Mouse (Mus musculus): ENCODE measurements at regions not wholly inside any gene's neighbourhood (a gene's known extent, or its start where the extent isn't known, plus 50 kb on each side); places are given as distances from the start of the nearest gene placed in this dataset.

DNA sequence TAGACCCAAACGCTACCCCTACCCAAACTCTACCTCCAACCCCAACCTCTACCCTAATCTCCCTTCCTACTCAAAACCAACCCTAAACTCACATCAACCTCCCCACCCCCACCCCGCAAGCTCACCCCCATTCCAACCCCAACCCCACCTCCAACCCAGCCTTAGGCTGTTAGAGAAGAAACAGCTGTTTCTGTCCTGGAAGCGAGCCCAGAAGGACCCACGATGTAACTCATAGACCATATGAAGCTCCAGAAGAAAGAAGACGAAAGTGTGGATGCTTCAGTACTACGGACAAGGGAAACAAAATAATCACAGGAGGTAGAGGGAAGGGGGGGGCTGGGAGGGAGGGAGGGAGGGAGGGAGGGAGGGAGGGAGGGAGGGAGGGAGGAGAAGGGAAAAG lies 58.4 kb downstream of the Sox11 start:
- Histone ChIP-seq H3K4me1 (no peaks in the 10 kb centered on the region; the same call in 1 of the 2 replicates), H3K36me3 (no peaks in the 10 kb centered on the region), H3K9ac (no peak overlapping the region), H3K27ac (no peak overlapping the region), H3K4me2 (no peak overlapping the region), H3K4me3 (replicated peaks) (no peak overlapping the region), H3K9me3 (no peaks in the 10 kb centered on the region), H3K27me3 (replicated peaks) (no peaks in the 10 kb centered on the region)
- ATAC-seq (ENCODE audit: insufficient read depth, low FRiP score, low read depth) = no peak; the same call in 1 of the 2 replicates
- WGBS = 32% methylated on average over 6 of the region's 6 CpGs

GRCm38 (mm10) chr12:27261965-27262364 lies 80.4 kb downstream of the Sox11 start:
- Histone ChIP-seq H3K36me3 (no peaks in the 10 kb centered on the region), H3K4me1 (no peaks in the 10 kb centered on the region), H3K27ac (no peak overlapping the region), H3K9ac (no peak overlapping the region), H3K4me2 (no peak overlapping the region), H3K27me3 (replicated peaks) (no peaks in the 10 kb centered on the region), H3K4me3 (replicated peaks) (no peak overlapping the region), H3K9me3 (no peaks in the 10 kb centered on the region)
- ATAC-seq (ENCODE audit: insufficient read depth, low FRiP score, low read depth) = no peak

GRCm38 (mm10) chr12:27254125-27254524 lies 88.2 kb downstream of the Sox11 start:
- H3K27me3 ChIP-seq (replicated peaks) = no peaks in the 10 kb centered on the region
- H3K9me3 ChIP-seq = no peaks in the 10 kb centered on the region
- H3K9ac ChIP-seq = no peak overlapping the region
- no peak overlapping the region for H3K27ac ChIP-seq
- no peaks in the 10 kb centered on the region for H3K36me3 ChIP-seq
- no peak overlapping the region for H3K4me2 ChIP-seq
- WGBS = 28% methylated on average over 3 of the region's 3 CpGs
- no peaks in the 10 kb centered on the region for H3K4me1 ChIP-seq
- H3K4me3 ChIP-seq (replicated peaks) = no peak overlapping the region
- no peak for ATAC-seq (ENCODE audit: insufficient read depth, low FRiP score, low read depth)

GRCm38 (mm10) chr12:27251521-27251920 lies 90.9 kb downstream of the Sox11 start:
- no peak for ATAC-seq (ENCODE audit: insufficient read depth, low FRiP score, low read depth)
- Histone ChIP-seq H3K4me1 (no peaks in the 10 kb centered on the region), H3K4me2 (no peak overlapping the region), H3K4me3 (replicated peaks) (no peak overlapping the region), H3K9me3 (no peaks in the 10 kb centered on the region), H3K36me3 (no peaks in the 10 kb centered on the region), H3K27ac (no peak overlapping the region), H3K9ac (no peak overlapping the region), H3K27me3 (replicated peaks) (no peaks in the 10 kb centered on the region)
- WGBS = 81% methylated on average over 5 of the region's 5 CpGs

DNA sequence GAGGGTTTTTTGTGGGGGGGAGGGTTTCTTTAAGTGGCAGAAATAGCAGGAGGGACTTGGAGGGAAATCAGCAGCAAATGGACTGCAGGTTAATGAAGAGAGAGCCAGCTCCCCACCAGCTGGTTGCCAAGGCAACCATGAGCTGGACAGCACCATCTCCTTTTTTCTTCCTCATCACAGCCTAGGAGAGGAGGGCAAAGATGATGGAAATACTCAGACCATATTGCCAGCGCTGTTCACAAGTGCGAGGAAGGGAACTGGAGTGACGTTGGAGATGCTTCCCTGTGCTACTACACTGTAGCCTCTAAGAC lies 93.9 kb downstream of the Sox11 start:
- Histone ChIP-seq H3K27ac (no peak overlapping the region), H3K9me3 (no peaks in the 10 kb centered on the region), H3K9ac (no peak overlapping the region), H3K27me3 (replicated peaks) (no peaks in the 10 kb centered on the region), H3K4me1 (no peaks in the 10 kb centered on the region), H3K4me2 (no peak overlapping the region), H3K4me3 (replicated peaks) (no peak overlapping the region), H3K36me3 (no peaks in the 10 kb centered on the region)
- 84% methylated on average over 3 of the region's 3 CpGs for WGBS
- no peak for ATAC-seq (ENCODE audit: insufficient read depth, low FRiP score, low read depth)

DNA sequence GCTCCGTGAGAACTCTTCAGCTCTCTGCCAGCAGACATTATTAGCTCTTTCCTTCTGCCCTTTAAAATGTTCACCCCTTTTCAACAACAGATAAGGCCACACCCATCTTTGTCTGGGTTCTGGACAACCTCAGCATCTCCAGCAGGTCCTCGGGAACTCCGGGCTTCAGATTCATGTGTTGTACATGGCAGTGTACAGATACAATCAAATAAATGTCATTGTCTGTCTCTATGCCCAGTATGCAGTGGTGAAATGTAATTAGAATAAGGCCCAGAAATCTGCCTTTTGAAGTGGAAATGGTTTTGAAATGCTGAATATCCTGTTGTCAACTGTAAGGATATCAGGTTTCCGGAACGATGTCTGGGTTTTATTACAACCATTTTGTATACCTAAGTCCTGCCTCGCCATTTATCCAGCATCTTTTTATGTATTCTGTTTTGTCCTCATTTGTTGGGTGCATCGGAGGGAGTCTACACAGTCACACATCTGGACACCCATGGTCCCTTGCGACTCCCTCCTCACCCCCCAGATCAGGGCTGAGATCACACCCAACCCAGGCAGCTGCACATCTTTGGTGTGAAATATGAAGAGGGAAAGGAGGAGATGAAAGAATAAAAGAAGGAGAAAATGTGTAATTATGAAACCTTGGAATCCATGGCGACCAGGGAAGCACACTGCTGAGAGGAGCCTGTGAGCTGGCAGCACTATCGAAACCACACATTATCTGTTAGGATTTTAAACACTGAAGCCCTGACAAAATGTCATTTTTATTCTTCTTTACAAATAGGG lies 94.4 kb downstream of the Sox11 start:
- H3K9ac ChIP-seq = no peak overlapping the region
- no peaks in the 10 kb centered on the region for H3K4me1 ChIP-seq
- no peaks in the 10 kb centered on the region for H3K36me3 ChIP-seq
- no peak for ATAC-seq (ENCODE audit: insufficient read depth, low FRiP score, low read depth)
- H3K27ac ChIP-seq = no peak overlapping the region
- no peaks in the 10 kb centered on the region for H3K27me3 ChIP-seq (replicated peaks)
- H3K4me3 ChIP-seq (replicated peaks) = no peak overlapping the region
- WGBS = 55% methylated on average over 10 of the region's 10 CpGs
- H3K4me2 ChIP-seq = no peak overlapping the region
- H3K9me3 ChIP-seq = no peaks in the 10 kb centered on the region

- 42% methylated on average over 1 of the region's 1 CpGs for WGBS
- Histone ChIP-seq H3K27ac (no peak overlapping the region), H3K4me2 (no peak overlapping the region), H3K27me3 (replicated peaks) (no peaks in the 10 kb centered on the region), H3K4me3 (replicated peaks) (no peak overlapping the region), H3K9ac (no peak overlapping the region), H3K36me3 (no peaks in the 10 kb centered on the region), H3K4me1 (no peaks in the 10 kb centered on the region), H3K9me3 (no peaks in the 10 kb centered on the region)
- ATAC-seq (ENCODE audit: insufficient read depth, low FRiP score, low read depth) = no peak
These were observed 106.6 kb downstream of the Sox11 start for GRCm38 (mm10) chr12:27235748-27236147.

GRCm38 (mm10) chr12:27221541-27221940 lies 120.8 kb downstream of the Sox11 start:
- 81% methylated on average over 3 of the region's 3 CpGs for WGBS
- no peaks in the 10 kb centered on the region for H3K27me3 ChIP-seq (replicated peaks)
- ATAC-seq (ENCODE audit: insufficient read depth, low FRiP score, low read depth) = no peak
- H3K4me3 ChIP-seq (replicated peaks) = no peak overlapping the region
- no peaks in the 10 kb centered on the region for H3K36me3 ChIP-seq
- no peak overlapping the region for H3K4me2 ChIP-seq
- H3K4me1 ChIP-seq = no peaks in the 10 kb centered on the region
- H3K9ac ChIP-seq = no peak overlapping the region
- no peak overlapping the region for H3K27ac ChIP-seq
- no peaks in the 10 kb centered on the region for H3K9me3 ChIP-seq

- 46% methylated on average over 7 of the region's 7 CpGs for WGBS
- H3K27ac ChIP-seq = no peak overlapping the region
- H3K9ac ChIP-seq = no peak overlapping the region
- H3K4me3 ChIP-seq (replicated peaks) = no peak overlapping the region
- no peak overlapping the region for H3K4me2 ChIP-seq
- H3K27me3 ChIP-seq (replicated peaks) = no peaks in the 10 kb centered on the region
- no peaks in the 10 kb centered on the region for H3K36me3 ChIP-seq
- ATAC-seq (ENCODE audit: insufficient read depth, low FRiP score, low read depth) = no peak
- no peaks in the 10 kb centered on the region for H3K9me3 ChIP-seq
- H3K4me1 ChIP-seq = no peaks in the 10 kb centered on the region
These were observed 141.2 kb downstream of the Sox11 start for GRCm38 (mm10) chr12:27201191-27201590.

- no peak for ATAC-seq (ENCODE audit: insufficient read depth, low FRiP score, low read depth)
- H3K27ac ChIP-seq = no peak overlapping the region
- H3K9me3 ChIP-seq = no peaks in the 10 kb centered on the region
- no peaks in the 10 kb centered on the region for H3K4me1 ChIP-seq
- H3K4me2 ChIP-seq = no peak overlapping the region
- no peaks in the 10 kb centered on the region for H3K36me3 ChIP-seq
- no peak overlapping the region for H3K4me3 ChIP-seq (replicated peaks)
- no peaks in the 10 kb centered on the region for H3K27me3 ChIP-seq (replicated peaks)
- no peak overlapping the region for H3K9ac ChIP-seq
These were observed 148.4 kb downstream of the Sox11 start for GRCm38 (mm10) chr12:27194001-27194400.

DNA sequence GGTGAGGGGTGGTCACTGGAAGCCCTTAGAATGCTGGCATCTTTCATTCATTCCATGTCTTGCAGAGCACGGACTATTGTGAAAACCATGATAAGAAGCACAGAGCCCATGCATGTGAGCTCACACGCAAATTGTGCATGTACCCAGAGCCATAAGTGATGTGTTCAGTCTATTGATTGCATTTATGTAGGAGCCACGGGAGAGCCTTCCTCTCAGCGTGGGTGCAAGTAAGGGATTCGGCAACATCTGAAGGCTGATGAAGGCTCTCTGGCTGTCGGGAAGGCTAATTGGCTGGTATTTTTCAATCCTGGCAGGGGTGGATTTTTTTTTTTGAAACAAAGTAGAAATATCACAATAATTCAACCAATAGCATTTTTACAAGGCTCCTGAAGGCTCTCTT lies 150.5 kb downstream of the Sox11 start:
- Histone ChIP-seq H3K27ac (no peak overlapping the region), H3K9me3 (no peaks in the 10 kb centered on the region), H3K36me3 (no peaks in the 10 kb centered on the region), H3K4me1 (no peaks in the 10 kb centered on the region), H3K27me3 (replicated peaks) (no peaks in the 10 kb centered on the region), H3K4me3 (replicated peaks) (no peak overlapping the region), H3K9ac (no peak overlapping the region), H3K4me2 (no peak overlapping the region)
- ATAC-seq (ENCODE audit: insufficient read depth, low FRiP score, low read depth) = no peak
- 89% methylated on average over 6 of the region's 6 CpGs for WGBS

GRCm38 (mm10) chr12:27187480-27187879 lies 154.9 kb downstream of the Sox11 start:
- WGBS = 48% methylated on average over 3 of the region's 3 CpGs
- Histone ChIP-seq H3K36me3 (no peaks in the 10 kb centered on the region), H3K4me3 (replicated peaks) (no peak overlapping the region), H3K9me3 (no peaks in the 10 kb centered on the region), H3K4me1 (peaks cover 10% of the 10 kb centered on the region; the same call in 1 of the 2 replicates), H3K27me3 (replicated peaks) (no peaks in the 10 kb centered on the region), H3K4me2 (no peak overlapping the region), H3K27ac (no peak overlapping the region), H3K9ac (no peak overlapping the region)
- no peak for ATAC-seq (ENCODE audit: insufficient read depth, low FRiP score, low read depth)

All from stomach, embryonic 15.5 days (tissue).